Mouse (Mus musculus): ENCODE measurements at regions not wholly inside any gene's neighbourhood (a gene's known extent, or its start where the extent isn't known, plus 50 kb on each side); places are given as distances from the start of the nearest gene placed in this dataset.

GRCm38 (mm10) chr19:56037584-56037983 lies 249.4 kb upstream of the Habp2 start:
- no peak for TF ChIP-seq CTCF (IDR thresholded peaks at IDR 0.05; ENCODE audit: low read depth)
- TF ChIP-seq EP300 (IDR thresholded peaks at IDR 0.05; ENCODE audit: low read depth), result no peak

Measured in heart, postnatal 0 days (tissue).